Mouse (Mus musculus) lung, adult 2 months (tissue): ENCODE results near the gene Pank4. TPM values are rescaled to one million over a fixed set of nuclear protein-coding genes. Genes with fewer than 3 reads are reported as not detected.

Experiments used
- DNase-seq: peaks from one replicate; pipeline ENCODE4 v3.0.0; 2022
- H3K4me1 ChIP-seq: fragments of 200-500 bp; 2 replicates; pipeline ENCODE4 v1.6.1; 2011; ENCODE audit warnings: low read length; ENCODE audit not compliant: control insufficient read depth, insufficient read depth
- H3K4me3 ChIP-seq: fragments of 200-500 bp; replicated peaks from 2 replicates; pipeline ENCODE3; 2011; ENCODE audit warnings: low read depth, mild to moderate bottlenecking, control low read depth, low read length; ENCODE audit errors: extremely low read depth
- CTCF ChIP-seq: fragments of 200-500 bp; IDR thresholded peaks from 2 replicates; pipeline ENCODE4 v1.5.1; 2011; ENCODE audit warnings: mild to moderate bottlenecking, low read length, control low read depth; ENCODE audit not compliant: insufficient read depth
- POLR2A ChIP-seq: fragments of 200-500 bp; IDR thresholded peaks from 2 replicates; pipeline ENCODE4 v1.6.1; 2011; ENCODE audit warnings: low read depth, mild to moderate bottlenecking, control low read depth, low read length, borderline replicate concordance; ENCODE audit errors: extremely low read depth
- WGBS: fragments of 180-500 bp; shearing (Covaris S2); methylation state at CpG from one replicate; pipeline ENCODE4 v1.1.7; 2018; 5-methylcytosine and 5-hydroxymethylcytosine counted together
- polyA plus RNA-seq: library from polyadenylated mRNA; depleted of rRNA; stranded (reverse); fragments of >200 nt; gene quantifications from 2 replicates; pipeline ENCODE4 v1.2.3, GENCODE M21; 2012

Pank4 gene
- polyA plus RNA-seq, 1 experiment, result 49.1 TPM

GRCm38 (mm10) chr4:154964581-154965235 lies 785 bp downstream of the Pank4 start:
- WGBS, result 1% methylated on average over 36 of the region's 36 CpGs
- DNase-seq, result no peak
- Histone ChIP-seq H3K4me3 (peak overlapping the region; percentile 87), H3K4me1 (peaks cover 5% of the 10 kb centered on the region)
- no peak for TF ChIP-seq POLR2A
- no peak for TF ChIP-seq CTCF

- WGBS, result 35% methylated on average over 3 of the region's 3 CpGs
- no peak for DNase-seq
Observed at GRCm38 (mm10) chr4:154965856-154966255, 1.9 kb downstream of the Pank4 start.

GRCm38 (mm10) chr4:154967173-154967572 lies 3.2 kb downstream of the Pank4 start:
- 73% methylated on average over 5 of the region's 5 CpGs for WGBS

More at GRCm38 (mm10) chr4:154965856-154966255, 1.9 kb downstream of the Pank4 start:
- TF ChIP-seq CTCF (no peak), POLR2A (no peak)
- Histone ChIP-seq H3K4me1 (peaks cover 5% of the 10 kb centered on the region), H3K4me3 (no peak overlapping the region)

GRCm38 (mm10) chr4:154972546-154972945 lies 8.6 kb downstream of the Pank4 start:
- 93% methylated on average over 12 of the region's 12 CpGs for WGBS
- DNase-seq, result no peak
- H3K4me3 ChIP-seq, result no peak overlapping the region
- no peak for TF ChIP-seq CTCF
- TF ChIP-seq POLR2A, result no peak
- H3K4me1 ChIP-seq, result no peaks in the 10 kb centered on the region; the same call in 1 of the 2 replicates

More at GRCm38 (mm10) chr4:154967173-154967572, 3.2 kb downstream of the Pank4 start:
- DNase-seq, result peak; percentile 29
- TF ChIP-seq POLR2A, result no peak
- peak; percentile 40; the same call in 1 of the 2 replicates for TF ChIP-seq CTCF
- Histone ChIP-seq H3K4me3 (no peak overlapping the region), H3K4me1 (peaks cover 3% of the 10 kb centered on the region)

GRCm38 (mm10) chr4:154974163-154974611 lies 10.3 kb downstream of the Pank4 start:
- no peak for DNase-seq
- TF ChIP-seq POLR2A, result no peak
- TF ChIP-seq CTCF, result no peak
- no peaks in the 10 kb centered on the region for H3K4me1 ChIP-seq
- 69% methylated on average over 11 of the region's 11 CpGs for WGBS
- no peak overlapping the region for H3K4me3 ChIP-seq

GRCm38 (mm10) chr4:154980110-154980509 lies 16.2 kb downstream of the Pank4 start:
- no peak overlapping the region for H3K4me3 ChIP-seq
- no peak for TF ChIP-seq POLR2A
- TF ChIP-seq CTCF, result peak; percentile 47
- DNase-seq, result no peak
- 85% methylated on average over 4 of the region's 4 CpGs for WGBS
- peaks cover 3% of the 10 kb centered on the region; the same call in 1 of the 2 replicates for H3K4me1 ChIP-seq

GRCm38 (mm10) chr4:154981076-154981475 lies 17.2 kb downstream of the Pank4 start:
- WGBS, result 72% methylated on average over 6 of the region's 6 CpGs
- no peak overlapping the region for H3K4me3 ChIP-seq
- DNase-seq, result peak; percentile 25
- peaks cover 3% of the 10 kb centered on the region; the same call in 1 of the 2 replicates for H3K4me1 ChIP-seq
- no peak for TF ChIP-seq CTCF
- no peak for TF ChIP-seq POLR2A

GRCm38 (mm10) chr4:154981530-154981929 lies 17.6 kb downstream of the Pank4 start:
- peaks cover 3% of the 10 kb centered on the region; the same call in 1 of the 2 replicates for H3K4me1 ChIP-seq
- 30% methylated on average over 7 of the region's 7 CpGs for WGBS
- no peak overlapping the region for H3K4me3 ChIP-seq
- TF ChIP-seq CTCF (peak; percentile 65), POLR2A (no peak)
- peak; percentile 36 for DNase-seq

- TF ChIP-seq CTCF (no peak), POLR2A (no peak)
- no peak overlapping the region for H3K4me3 ChIP-seq
- 72% methylated on average over 19 of the region's 19 CpGs for WGBS
- peaks cover 3% of the 10 kb centered on the region; the same call in 1 of the 2 replicates for H3K4me1 ChIP-seq
- DNase-seq, result no peak
Observed at GRCm38 (mm10) chr4:154982247-154983120, 18.6 kb downstream of the Pank4 start.
